17 mouse cellular contexts compared by ENCODE assay signal in genomic region chr5:107146111-107146616, GRCm38 (mm10).
DNase-seq lines count a peak whose midpoint lies in the region; ATAC-seq and TF ChIP-seq lines count a peak whose summit lies in the region.
"Had no signal": no experiment of that assay in that cellular context is flagged by ENCODE, and none has a peak within 500 bp of the region (broad histone marks: within the 10 kb centered on the region; RNA-seq: fewer than 3 reads in every experiment).

No protein-coding gene starts in this region.

- H3K4me1 ChIP-seq in midbrain, embryonic 10.5 days: peaks cover 76% of the 10 kb centered on the region
- peaks cover 42% of the 10 kb centered on the region for H3K4me1 ChIP-seq in midbrain, embryonic 14.5 days (ENCODE audit: control insufficient read depth, insufficient read depth, low read length)
- H3K4me1 ChIP-seq in small intestine, adult 2 months (ENCODE audit: control insufficient read depth, insufficient read depth, insufficient read length, low read length): no peaks in the 10 kb centered on the region; the same call in 1 of the 2 replicates

- H3K27me3 ChIP-seq in midbrain, embryonic 10.5 days (ENCODE audit: low read depth, poor library complexity, severe bottlenecking): peaks cover 22% of the 10 kb centered on the region
- H3K27me3 ChIP-seq in midbrain, embryonic 14.5 days (ENCODE audit: control insufficient read depth, insufficient read depth, low read length): no peaks in the 10 kb centered on the region
- no peaks in the 10 kb centered on the region for H3K27me3 ChIP-seq in small intestine, adult 2 months (ENCODE audit: control insufficient read depth, insufficient read depth, low read length)
- H3K27me3 ChIP-seq: embryonic facial prominence, embryonic 12.5 days; kidney, embryonic 15.5 days; liver, embryonic 12.5 days had no signal

- no peaks in the 10 kb centered on the region for H3K9me3 ChIP-seq in midbrain, embryonic 10.5 days (replicated peaks)
- no peaks in the 10 kb centered on the region for H3K9me3 ChIP-seq in midbrain, embryonic 14.5 days (ENCODE audit: control insufficient read depth, low read length)
- H3K9me3 ChIP-seq: embryonic facial prominence, embryonic 12.5 days; forebrain, embryonic 15.5 days; G1E; heart, embryonic 10.5 days; kidney, embryonic 15.5 days; liver, embryonic 12.5 days; neural tube, embryonic 13.5 days had no signal

- H3K4me2 ChIP-seq in midbrain, embryonic 14.5 days (ENCODE audit: low read length): no peak overlapping the region
- H3K4me2 ChIP-seq: embryonic facial prominence, embryonic 12.5 days; forebrain, embryonic 15.5 days; kidney, embryonic 15.5 days; liver, embryonic 12.5 days; neural tube, embryonic 13.5 days had no signal

- no peak overlapping the region for H3K9ac ChIP-seq in midbrain, embryonic 14.5 days (replicated peaks; ENCODE audit: low read length)
- H3K9ac ChIP-seq: embryonic facial prominence, embryonic 12.5 days; forebrain, embryonic 15.5 days; kidney, embryonic 15.5 days; neural tube, embryonic 13.5 days had no signal

- no peak for ATAC-seq in midbrain, embryonic 14.5 days (ENCODE audit: low FRiP score, low TSS enrichment)
- ATAC-seq: CD4-positive, CD25-positive, alpha-beta regulatory T cell, adult 4 months; forebrain, embryonic 15.5 days; liver, embryonic 12.5 days had no signal

- no peak for TF ChIP-seq CTCF in small intestine, adult 2 months (IDR thresholded peaks at IDR 0.05; ENCODE audit: extremely low read depth, insufficient read length, insufficient replicate concordance, low read depth, low read length)

- peak; percentile 63 for DNase-seq in adrenal gland, adult 2 months
- no peak for DNase-seq in adrenal gland, postnatal 4 days (ENCODE audit: low spot score in 2 of 2)
- DNase-seq in kidney, adult 11 months: peak; percentile 49
- DNase-seq in kidney, adult 18-20 months: no peak
- no peak for DNase-seq in midbrain, embryonic 10.5 days (ENCODE audit: low spot score)
- no peak for DNase-seq in midbrain, embryonic 14.5 days
- no peak for DNase-seq in layer of hippocampus, adult 8-10 months (ENCODE audit: low spot score in 2 of 2)
- DNase-seq: cerebellum, adult 8-10 months had no signal

- 63% methylated on average over 11 of the region's 11 CpGs for WGBS in midbrain, embryonic 10.5 days
- 46% methylated on average over 11 of the region's 11 CpGs for WGBS in midbrain, embryonic 14.5 days
- WGBS in small intestine, adult 2 months: 74% methylated on average over 11 of the region's 11 CpGs

- no peaks in the 10 kb centered on the region for H3K36me3 ChIP-seq in midbrain, embryonic 10.5 days
- no peaks in the 10 kb centered on the region for H3K36me3 ChIP-seq in midbrain, embryonic 14.5 days (ENCODE audit: control insufficient read depth, insufficient read depth, low read length)
- no peaks in the 10 kb centered on the region for H3K36me3 ChIP-seq in small intestine, adult 2 months (ENCODE audit: control insufficient read depth, insufficient read depth, low read length)
- H3K36me3 ChIP-seq: forebrain, embryonic 15.5 days; G1E; kidney, embryonic 15.5 days; neural tube, embryonic 13.5 days had no signal

- TF ChIP-seq POLR2A in small intestine, adult 2 months (IDR thresholded peaks at IDR 0.05; ENCODE audit: low read depth, low read length): no peak

- no peak overlapping the region for H3K4me3 ChIP-seq in midbrain, embryonic 10.5 days
- H3K4me3 ChIP-seq in midbrain, embryonic 14.5 days (replicated peaks; ENCODE audit: low read depth, low read length): no peak overlapping the region
- H3K4me3 ChIP-seq in small intestine, adult 2 months (ENCODE audit: low read depth, low read length): no peak overlapping the region
- H3K4me3 ChIP-seq: embryonic facial prominence, embryonic 12.5 days; forebrain, embryonic 15.5 days; heart, embryonic 10.5 days; kidney, embryonic 15.5 days; liver, embryonic 12.5 days; neural tube, embryonic 13.5 days had no signal

- H3K27ac ChIP-seq in midbrain, embryonic 10.5 days (replicated peaks): 0 out of 2 replicates have a peak overlapping the region, but pooled peaks have one; percentile 71
- H3K27ac ChIP-seq in midbrain, embryonic 14.5 days (replicated peaks; ENCODE audit: low read depth, low read length): no peak overlapping the region
- 0 out of 2 replicates have a peak overlapping the region, but pooled peaks have one; percentile 36 for H3K27ac ChIP-seq in small intestine, adult 2 months (ENCODE audit: insufficient read depth, low read depth, low read length)
- H3K27ac ChIP-seq: embryonic facial prominence, embryonic 12.5 days; forebrain, embryonic 15.5 days; heart, embryonic 10.5 days; kidney, embryonic 15.5 days; liver, embryonic 12.5 days; neural tube, embryonic 13.5 days had no signal

Comparison
In these comparisons a context has a peak if more than half of its experiments do, and no peak if none do; other contexts are left out.
1. DNase-seq: peak in adrenal gland, adult 2 months (single experiment) and kidney, adult 11 months (single experiment); none in adrenal gland, postnatal 4 days (0 of 2), kidney, adult 18-20 months (single experiment), midbrain, embryonic 10.5 days (single experiment), midbrain, embryonic 14.5 days (single experiment) and layer of hippocampus, adult 8-10 months (0 of 2).